Mouse (Mus musculus) thymus, postnatal 36 days (tissue): ENCODE results near the gene Sel1l2.
"Not testable (repeated sequence)": the region's sequence is repeated elsewhere in the genome, so short reads cannot be mapped to it uniquely, and the experiment has no call there.

ENCODE experiments used
- DNase-seq, 2 experiments: peaks; one replicate each; pipeline ENCODE4 v3.0.0; 2022; ENCODE audit warnings: mixed read lengths in 2 of 2

Sel1l2 gene

DNA sequence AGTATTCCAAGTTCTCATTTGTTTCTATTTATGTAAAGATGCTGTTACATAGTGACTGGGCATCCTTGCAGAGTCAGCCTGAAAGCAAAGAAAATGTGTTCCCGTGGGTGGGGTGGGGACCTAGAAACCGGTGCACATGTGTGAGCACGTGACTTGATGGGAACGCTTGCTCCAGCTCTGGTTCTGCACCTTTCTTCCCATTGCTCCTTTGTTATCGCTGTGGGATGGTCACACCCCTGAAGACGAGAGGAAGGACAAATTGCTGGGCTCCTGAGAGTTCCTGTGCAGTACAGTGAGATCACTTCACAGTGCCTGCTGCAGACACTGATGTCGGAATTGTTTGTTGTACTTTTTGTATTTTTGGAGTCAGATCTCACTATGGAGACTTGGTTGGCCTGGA is 185.8 kb downstream of the Sel1l2 start:
- no peak for DNase-seq

- no peak for DNase-seq
Observed at GRCm38 (mm10) chr2:140202573-140202972, 186.9 kb downstream of the Sel1l2 start.

GRCm38 (mm10) chr2:140200713-140201112 is 188.8 kb downstream of the Sel1l2 start:
- no peak for DNase-seq

GRCm38 (mm10) chr2:140185685-140186210 is 203.8 kb downstream of the Sel1l2 start:
- DNase-seq, result not testable (repeated sequence)
